Comparison of ENCODE assay signal across 8 mouse cellular contexts in genomic region chr2:181314080-181314810, GRCm38 (mm10). TPM values are rescaled to one million over a fixed set of nuclear protein-coding genes. Genes with fewer than 3 reads are reported as not detected.
DNase-seq lines count a peak whose midpoint lies in the region; ATAC-seq lines count a peak whose summit lies in the region.

Gene Stmn3, minus strand, starts transcription at chr2:181314500.

- H3K9me3 ChIP-seq in forebrain, embryonic 14.5 days (replicated peaks; ENCODE audit: control insufficient read depth, low read length), result no peaks in the 10 kb centered on the region
- no peaks in the 10 kb centered on the region for H3K9me3 ChIP-seq in hindbrain, embryonic 11.5 days (ENCODE audit: control insufficient read depth, low read length)

- no peaks in the 10 kb centered on the region for H3K36me3 ChIP-seq in forebrain, embryonic 14.5 days (ENCODE audit: control insufficient read depth, insufficient read depth, low read length)
- H3K36me3 ChIP-seq in hindbrain, embryonic 11.5 days (ENCODE audit: control insufficient read depth, insufficient read depth, low read length), result no peaks in the 10 kb centered on the region

- H3K27me3 ChIP-seq in forebrain, embryonic 14.5 days (replicated peaks; ENCODE audit: control insufficient read depth, insufficient read depth, low read length), result peaks cover 4% of the 10 kb centered on the region; the same call in 1 of the 2 replicates
- H3K27me3 ChIP-seq in hindbrain, embryonic 11.5 days (ENCODE audit: control insufficient read depth, insufficient read depth, low read length), result peaks cover 2% of the 10 kb centered on the region; the same call in 1 of the 2 replicates

- peak; percentile 29 for DNase-seq in CD4-positive, CD25-positive, alpha-beta regulatory T cell, adult 2 months (ENCODE audit: low read depth, low spot score)
- DNase-seq in cerebellum, adult 11 months, result peak; percentile 80
- peak; percentile 85 for DNase-seq in forebrain, embryonic 14.5 days (ENCODE audit: low spot score)
- peak; percentile 82 for DNase-seq in hindbrain, embryonic 11.5 days (ENCODE audit: low spot score)
- DNase-seq in layer of hippocampus, postnatal 25 days (ENCODE audit: extremely low spot score in 1 of 2, low spot score in 1 of 2), result peak; percentile 72 to 76
- DNase-seq in lung, postnatal 4 days, result peak; percentile 63 to 68
- peak; percentile 86 for DNase-seq in right cerebral cortex, postnatal 14 days

- peak within 1 kb of the TSS; percentile 94 for H3K9ac ChIP-seq in forebrain, embryonic 14.5 days (ENCODE audit: low read length)
- H3K9ac ChIP-seq in hindbrain, embryonic 11.5 days (ENCODE audit: low read depth, low read length), result peak within 1 kb of the TSS; percentile 90

- ATAC-seq in CD4-positive, CD25-positive, alpha-beta regulatory T cell, adult 4 months, result no peak
- peak; percentile 88 for ATAC-seq in forebrain, embryonic 14.5 days
- peak; percentile 88 for ATAC-seq in hindbrain, embryonic 11.5 days (ENCODE audit: low FRiP score)

- H3K4me2 ChIP-seq in forebrain, embryonic 14.5 days (ENCODE audit: low read length), result peak within 1 kb of the TSS; percentile 58
- peak within 1 kb of the TSS; percentile 49 for H3K4me2 ChIP-seq in hindbrain, embryonic 11.5 days (replicated peaks; ENCODE audit: low read depth, low read length)

- 4% methylated on average over 21 of the region's 23 CpGs for WGBS in forebrain, embryonic 14.5 days
- WGBS in hindbrain, embryonic 11.5 days, result 3% methylated on average over 22 of the region's 23 CpGs

- peak within 1 kb of the TSS; percentile 81 for H3K4me3 ChIP-seq in forebrain, embryonic 14.5 days (ENCODE audit: low read depth, low read length)
- peak within 1 kb of the TSS; percentile 58 for H3K4me3 ChIP-seq in hindbrain, embryonic 11.5 days (ENCODE audit: low read depth, low read length)

- H3K4me1 ChIP-seq in forebrain, embryonic 14.5 days (ENCODE audit: control insufficient read depth, insufficient read depth, low read length), result peaks cover 12% of the 10 kb centered on the region
- H3K4me1 ChIP-seq in hindbrain, embryonic 11.5 days (replicated peaks; ENCODE audit: control insufficient read depth, insufficient read depth, low read length), result peaks cover 2% of the 10 kb centered on the region

- peak within 1 kb of the TSS; percentile 93 for H3K27ac ChIP-seq in forebrain, embryonic 14.5 days (ENCODE audit: low read depth, low read length)
- H3K27ac ChIP-seq in hindbrain, embryonic 11.5 days (ENCODE audit: low read depth, low read length), result peak within 1 kb of the TSS; percentile 82

RNA-seq across cellular contexts. Expression of gene Stmn3, which starts in this region (rescaled TPM):
- not detected for polyA plus RNA-seq in CD4-positive, CD25-positive, alpha-beta regulatory T cell, adult 4 months (2017; shearing (Covaris generic))
- 1,166 and 1,263 TPM in 2 replicates for polyA plus RNA-seq in forebrain, embryonic 14.5 days (2014; fragmentation: Nextera tagmentation; extraction: Ambion mirVana)
- 426 and 432 TPM in 2 replicates for polyA plus RNA-seq in hindbrain, embryonic 11.5 days (2014; fragmentation: Nextera tagmentation; extraction: Ambion mirVana)
- 100 to 1,000 TPM; 567 to 677 TPM for total RNA-seq in layer of hippocampus, postnatal 25 days (2021)

Comparison
In these comparisons a context has a peak if more than half of its experiments do, and no peak if none do; other contexts are left out.
1. RNA of gene Stmn3 (polyA plus RNA-seq): 1,166 to 1,263 TPM in forebrain, embryonic 14.5 days and 426 to 432 TPM in hindbrain, embryonic 11.5 days; not detected in CD4-positive, CD25-positive, alpha-beta regulatory T cell, adult 4 months; every median in the first group is over 100 times any median in the second.
2. DNase-seq: peak in every context shown above with its lines; median percentile 86 in right cerebral cortex, postnatal 14 days; 85 in forebrain, embryonic 14.5 days; 82 in hindbrain, embryonic 11.5 days; 80 in cerebellum, adult 11 months; 74 in layer of hippocampus, postnatal 25 days; 66 in lung, postnatal 4 days; 29 in CD4-positive, CD25-positive, alpha-beta regulatory T cell, adult 2 months.